Mouse (Mus musculus) MEL (cell line): ENCODE results near the gene Robo1.

ENCODE experiments used
- CTCF ChIP-seq, 3 experiments: IDR thresholded peaks in 2 of 3; conservative IDR thresholded peaks in 1 of 3; 2 replicates each; pipeline ENCODE4 v1.5.1; 2011 to 2012; ENCODE audit warnings: low read length in 3 of 3, low read depth in 2 of 3, mild to moderate bottlenecking in 2 of 3, improper control_type of control experiment in 1 of 3, inconsistent platforms in 1 of 3, mixed read lengths in 1 of 3, moderate library complexity in 1 of 3; ENCODE audit not compliant: control insufficient read depth in 1 of 3, insufficient read depth in 1 of 3, poor library complexity in 1 of 3, severe bottlenecking in 1 of 3
- EP300 ChIP-seq, 2 experiments: IDR thresholded peaks; 2 replicates each; pipeline ENCODE4 v1.6.1; 2011; ENCODE audit warnings: improper control_type of control experiment in 2 of 2, low read length in 2 of 2, low read depth in 1 of 2, mild to moderate bottlenecking in 1 of 2
- ETS1 ChIP-seq: IDR thresholded peaks from 2 replicates; pipeline ENCODE4 v1.6.1; 2012; ENCODE audit warnings: low read depth, mild to moderate bottlenecking, inconsistent platforms, low read length, improper control_type of control experiment, moderate library complexity
- MEF2A ChIP-seq: IDR thresholded peaks from 2 replicates; pipeline ENCODE4 v1.6.1; 2014; ENCODE audit warnings: low read depth, mild to moderate bottlenecking, inconsistent platforms, low read length, improper control_type of control experiment; ENCODE audit not compliant: poor library complexity, insufficient replicate concordance, severe bottlenecking; ENCODE audit errors: extremely low read depth
- SIN3A ChIP-seq: IDR thresholded peaks from 2 replicates; pipeline ENCODE4 v1.6.1; 2012; ENCODE audit warnings: low read length, improper control_type of control experiment, inconsistent platforms
- ZMIZ1 ChIP-seq: IDR thresholded peaks from 2 replicates; pipeline ENCODE4 v1.6.1; 2012; ENCODE audit warnings: low read depth, mild to moderate bottlenecking, inconsistent platforms, low read length, improper control_type of control experiment, moderate library complexity

- TF ChIP-seq ETS1, result no peak
- no peak for TF ChIP-seq MEF2A
- no peak for TF ChIP-seq EP300 (IDR thresholded peaks at IDR 0.05; ENCODE audit: low read depth in 1 of 2, low read length in 2 of 2)
- no peak for TF ChIP-seq ZMIZ1
- TF ChIP-seq CTCF (IDR thresholded peaks at IDR 0.05 in 2 of 3, conservative IDR thresholded peaks at IDR 0.05 in 1 of 3; ENCODE audit: control insufficient read depth in 1 of 3, insufficient read depth in 1 of 3, low read depth in 2 of 3, low read length in 3 of 3, poor library complexity in 1 of 3, severe bottlenecking in 1 of 3), result no peak
- no peak for TF ChIP-seq SIN3A
Measured at GRCm38 (mm10) chr16:72686480-72687053, 378.5 kb downstream of the Robo1 start.
